Mouse (Mus musculus) forebrain, postnatal 0 days (tissue): ENCODE data around the gene Rasgef1b. TPM values are rescaled to one million over a fixed set of nuclear protein-coding genes. Genes with fewer than 3 reads are reported as not detected.

Source experiments
- ATAC-seq: fragments of 200-750 bp; cut with Nextera tagmentation; 2 replicates; pipeline ENCODE4 v1.8.0; 2017; ENCODE audit warnings: mild to moderate bottlenecking, moderate library complexity
- DNase-seq: peaks from one replicate; pipeline ENCODE4 v3.0.0-alpha.2; 2015
- H3K27ac ChIP-seq: fragments of 300-500 bp; sonication (generic); 2 replicates; pipeline ENCODE4 v1.5.1; 2014; ENCODE audit warnings: low read depth, mild to moderate bottlenecking, antibody characterized with exemption, low read length, moderate library complexity, mixed read lengths
- H3K27me3 ChIP-seq: fragments of 300-500 bp; sonication (generic); 2 replicates; pipeline ENCODE4 v1.6.1; 2014; ENCODE audit warnings: mild to moderate bottlenecking, low read length, mixed read lengths; ENCODE audit not compliant: insufficient read depth
- H3K36me3 ChIP-seq: fragments of 300-500 bp; sonication (generic); 2 replicates; pipeline ENCODE4 v1.6.1; 2014; ENCODE audit warnings: mild to moderate bottlenecking, moderate library complexity; ENCODE audit not compliant: insufficient read depth
- H3K4me1 ChIP-seq: fragments of 300-500 bp; sonication (generic); 2 replicates; pipeline ENCODE4 v1.6.1; 2014; ENCODE audit warnings: antibody characterized with exemption; ENCODE audit not compliant: insufficient read depth
- H3K4me2 ChIP-seq: fragments of 300-500 bp; sonication (generic); 2 replicates; pipeline ENCODE4 v1.6.1; 2014; ENCODE audit warnings: low read depth, mild to moderate bottlenecking, moderate library complexity
- H3K4me3 ChIP-seq: fragments of 300-500 bp; sonication (generic); 2 replicates; pipeline ENCODE4 v1.5.1; 2014; ENCODE audit warnings: low read depth, low read length, mixed read lengths
- H3K9ac ChIP-seq: fragments of 300-500 bp; sonication (generic); 2 replicates; pipeline ENCODE4 v1.6.1; 2014; ENCODE audit warnings: mild to moderate bottlenecking
- H3K9me3 ChIP-seq: fragments of 300-500 bp; sonication (generic); 2 replicates; pipeline ENCODE4 v1.6.1; 2016; ENCODE audit warnings: low read length
- CTCF ChIP-seq: sonication (generic); IDR thresholded peaks from 2 replicates; pipeline ENCODE4 v1.5.1; 2016; ENCODE audit warnings: antibody characterized with exemption, control low read depth, low read depth
- WGBS: fragments of 180-500 bp; shearing (Covaris S2); extraction: QIAGEN DNeasy Blood & Tissue Kit; methylation state at CpG from one replicate; pipeline ENCODE4 v1.1.7; 2014; 5-methylcytosine and 5-hydroxymethylcytosine counted together
- polyA plus RNA-seq: library from polyadenylated mRNA; unstranded; fragments of >200 nt; fragmentation: Nextera tagmentation; extraction: Ambion mirVana; gene quantifications from 2 replicates; pipeline ENCODE4 v1.2.1, GENCODE M21; 2015
- total RNA-seq: library from RNA; depleted of rRNA; stranded (reverse); fragments of >200 nt; gene quantifications from 2 replicates; pipeline ENCODE4 v1.2.3, GENCODE M21; 2014

Gene Rasgef1b
- total and polyA plus RNA-seq, 2 experiments from 2014 or later, result 49.6 to 51.0 TPM

GRCm38 (mm10) chr5:99729361-99729882 lies 557 bp upstream of the Rasgef1b start:
- H3K36me3 ChIP-seq, result no peaks in the 10 kb centered on the region
- ATAC-seq (peak; percentile 71), DNase-seq (peak; percentile 70)
- peak overlapping the region; percentile 44 for H3K9ac ChIP-seq
- no peak for TF ChIP-seq CTCF
- no peak overlapping the region for H3K27ac ChIP-seq
- H3K4me3 ChIP-seq, result peak overlapping the region; percentile 59
- H3K9me3 ChIP-seq, result no peaks in the 10 kb centered on the region
- no peaks in the 10 kb centered on the region for H3K27me3 ChIP-seq
- under 1% methylated on average over 18 of the region's 18 CpGs for WGBS
- peaks cover 9% of the 10 kb centered on the region for H3K4me1 ChIP-seq
- peak overlapping the region; percentile 94 for H3K4me2 ChIP-seq

DNA sequence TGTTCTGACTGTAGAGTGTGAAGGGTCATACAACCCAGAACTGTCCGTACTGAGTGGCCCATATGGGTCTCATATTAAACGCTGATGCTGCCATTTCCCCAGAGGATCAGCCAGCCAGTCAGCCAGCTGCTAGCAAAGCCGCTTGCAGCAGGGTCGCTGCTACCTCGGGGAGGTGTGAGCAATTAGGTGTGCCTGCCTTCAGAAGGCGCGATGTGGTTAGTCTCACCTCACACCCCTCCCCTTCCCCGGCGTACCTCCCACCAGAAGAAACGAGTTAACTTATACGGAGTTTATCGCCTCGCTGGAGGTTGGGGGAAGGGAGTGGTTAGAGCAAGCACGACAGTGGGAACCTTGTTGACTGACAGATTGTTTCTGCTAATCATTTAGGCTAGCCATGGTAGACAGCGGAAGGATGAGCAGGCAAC lies 826 bp downstream of the Rasgef1b start:
- peak overlapping the region; percentile 59 for H3K4me3 ChIP-seq
- DNase-seq, result peak; percentile 66
- no peak for TF ChIP-seq CTCF
- H3K9me3 ChIP-seq, result no peaks in the 10 kb centered on the region
- H3K4me2 ChIP-seq, result peak overlapping the region; percentile 94
- ATAC-seq, result peak; percentile 4; the same call in 1 of the 2 replicates
- 1% methylated on average over 15 of the region's 15 CpGs for WGBS
- no peaks in the 10 kb centered on the region for H3K36me3 ChIP-seq
- no peaks in the 10 kb centered on the region for H3K27me3 ChIP-seq
- peak overlapping the region; percentile 75; the same call in 1 of the 2 replicates for H3K27ac ChIP-seq
- H3K9ac ChIP-seq, result peak overlapping the region; percentile 65
- H3K4me1 ChIP-seq, result peaks cover 9% of the 10 kb centered on the region

GRCm38 (mm10) chr5:99723941-99724340 lies 4.9 kb downstream of the Rasgef1b start:
- no peak overlapping the region for H3K27ac ChIP-seq
- no peak for ATAC-seq
- no peak for TF ChIP-seq CTCF
- H3K4me1 ChIP-seq, result peaks cover 9% of the 10 kb centered on the region
- DNase-seq, result no peak
- no peaks in the 10 kb centered on the region for H3K9me3 ChIP-seq
- 43% methylated on average over 6 of the region's 6 CpGs for WGBS
- H3K9ac ChIP-seq, result no peak overlapping the region
- no peaks in the 10 kb centered on the region for H3K27me3 ChIP-seq
- H3K4me2 ChIP-seq, result no peak overlapping the region
- H3K4me3 ChIP-seq, result no peak overlapping the region
- no peaks in the 10 kb centered on the region for H3K36me3 ChIP-seq

GRCm38 (mm10) chr5:99722310-99722709 lies 6.6 kb downstream of the Rasgef1b start:
- H3K27me3 ChIP-seq, result no peaks in the 10 kb centered on the region
- WGBS, result 88% methylated on average over 2 of the region's 2 CpGs
- no peak for TF ChIP-seq CTCF
- H3K9ac ChIP-seq, result no peak overlapping the region
- H3K27ac ChIP-seq, result no peak overlapping the region
- H3K4me3 ChIP-seq, result no peak overlapping the region
- no peak overlapping the region for H3K4me2 ChIP-seq
- H3K36me3 ChIP-seq, result no peaks in the 10 kb centered on the region
- H3K9me3 ChIP-seq, result no peaks in the 10 kb centered on the region
- peaks cover 4% of the 10 kb centered on the region; the same call in 1 of the 2 replicates for H3K4me1 ChIP-seq
- DNase-seq (no peak), ATAC-seq (no peak)

- 39% methylated on average over 2 of the region's 2 CpGs for WGBS
- Histone ChIP-seq H3K9me3 (no peaks in the 10 kb centered on the region), H3K36me3 (no peaks in the 10 kb centered on the region), H3K27me3 (no peaks in the 10 kb centered on the region), H3K27ac (no peak overlapping the region), H3K4me2 (no peak overlapping the region), H3K4me3 (no peak overlapping the region), H3K9ac (no peak overlapping the region), H3K4me1 (peaks cover 2% of the 10 kb centered on the region; the same call in 1 of the 2 replicates)
- no peak for TF ChIP-seq CTCF
- ATAC-seq (no peak), DNase-seq (no peak)
Observed at GRCm38 (mm10) chr5:99720554-99720953, 8.3 kb downstream of the Rasgef1b start.

DNA sequence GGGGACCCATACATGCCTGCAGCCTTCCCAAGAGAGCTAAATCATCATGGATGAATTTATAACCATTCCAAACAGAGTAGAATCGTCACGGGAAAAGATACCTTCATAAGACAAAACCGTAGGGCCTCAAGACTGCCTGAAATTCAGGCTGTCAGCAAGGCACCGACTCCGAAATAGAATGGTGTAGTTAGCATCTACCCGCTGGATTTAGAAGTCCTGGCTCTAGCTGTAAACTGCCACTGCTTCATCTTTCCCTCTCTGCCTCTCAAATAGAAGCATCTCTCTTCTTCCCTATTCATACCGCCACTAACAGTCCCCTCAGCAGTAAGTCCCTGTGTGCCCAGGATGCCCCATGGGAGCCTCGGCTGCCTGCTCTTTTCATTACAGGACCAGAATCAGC lies 10.9 kb downstream of the Rasgef1b start:
- WGBS, result 78% methylated on average over 8 of the region's 8 CpGs
- Histone ChIP-seq H3K27ac (no peak overlapping the region), H3K9me3 (no peaks in the 10 kb centered on the region), H3K9ac (no peak overlapping the region), H3K4me2 (no peak overlapping the region), H3K4me1 (peaks cover 8% of the 10 kb centered on the region; the same call in 1 of the 2 replicates), H3K36me3 (no peaks in the 10 kb centered on the region), H3K4me3 (no peak overlapping the region), H3K27me3 (no peaks in the 10 kb centered on the region)
- DNase-seq (no peak), ATAC-seq (no peak)
- TF ChIP-seq CTCF, result no peak

DNA sequence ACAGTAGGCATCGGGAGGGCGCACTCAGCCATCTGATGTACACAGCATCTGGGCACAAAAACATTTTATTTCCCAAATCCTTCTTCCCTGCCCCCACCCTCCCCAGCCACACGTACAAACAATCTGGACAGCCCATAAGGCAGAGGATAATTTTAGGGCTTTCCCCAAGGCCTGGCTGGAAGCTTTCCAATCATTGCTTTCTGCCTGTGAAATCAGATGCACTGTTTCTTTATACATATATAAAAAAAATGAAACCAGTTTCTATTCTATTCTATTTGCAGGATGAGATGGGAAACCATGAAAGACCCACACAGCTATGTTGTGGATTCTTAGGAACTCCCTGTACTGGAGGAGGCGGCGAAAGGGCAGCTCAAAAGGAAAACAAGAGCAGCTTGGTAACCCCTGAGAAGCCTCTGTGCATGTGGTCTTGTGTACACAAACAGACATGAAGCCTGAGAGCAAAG lies 13.6 kb downstream of the Rasgef1b start:
- Histone ChIP-seq H3K36me3 (no peaks in the 10 kb centered on the region), H3K4me3 (no peak overlapping the region), H3K27me3 (no peaks in the 10 kb centered on the region), H3K4me2 (peak overlapping the region; percentile 29), H3K4me1 (peaks cover 8% of the 10 kb centered on the region; the same call in 1 of the 2 replicates), H3K9ac (no peak overlapping the region), H3K27ac (peak overlapping the region; percentile 66), H3K9me3 (no peaks in the 10 kb centered on the region)
- 36% methylated on average over 5 of the region's 5 CpGs for WGBS
- TF ChIP-seq CTCF, result no peak
- peak; percentile 89 for DNase-seq
- peak; percentile 92 for ATAC-seq
